In the genomic region with DNA sequence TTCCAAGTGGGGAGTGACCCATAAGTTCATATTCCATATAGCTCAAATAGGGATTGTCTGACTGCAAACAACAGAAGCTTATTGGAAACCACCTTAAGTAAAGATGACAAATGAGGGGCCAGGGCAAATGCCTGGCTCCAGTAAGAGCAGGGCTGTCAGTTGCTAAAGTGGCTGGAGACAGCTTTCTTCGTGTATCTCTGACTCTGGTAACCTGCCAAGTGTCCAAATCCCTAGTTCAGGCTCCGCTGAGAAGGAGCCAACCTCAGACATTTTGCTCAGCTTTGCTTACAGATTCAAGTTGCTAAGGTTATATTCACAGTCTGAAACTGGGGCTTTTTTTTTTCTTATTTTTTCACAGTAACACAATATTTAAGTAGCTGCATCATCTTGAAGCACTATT, we compare ENCODE assay signal across 13 mouse cellular contexts. TPM values are rescaled to one million over a fixed set of nuclear protein-coding genes. Genes with fewer than 3 reads are reported as not detected.
"Had no signal": no experiment of that assay in that cellular context is flagged by ENCODE, and none has a peak within 500 bp of the region (broad histone marks: within the 10 kb centered on the region; RNA-seq: fewer than 3 reads in every experiment).

No protein-coding gene starts in this region.

- H3K4me3 ChIP-seq: layer of hippocampus, adult 2 months; limb, embryonic 13.5 days; midbrain, embryonic 10.5 days; myocyte; neural tube, embryonic 15.5 days had no signal

- H3K27me3 ChIP-seq: limb, embryonic 13.5 days; neural tube, embryonic 15.5 days had no signal

- DNase-seq: kidney, adult 18-20 months; kidney, postnatal 10 days; kidney, postnatal 4 days; midbrain, embryonic 14.5 days; right cerebral cortex, adult 18-20 months; right cerebral cortex, postnatal 25 days; thymus, postnatal 14 days had no signal

- H3K9me3 ChIP-seq: limb, embryonic 13.5 days; midbrain, embryonic 10.5 days; neural tube, embryonic 15.5 days had no signal

- H3K36me3 ChIP-seq: limb, embryonic 13.5 days; midbrain, embryonic 10.5 days; neural tube, embryonic 15.5 days had no signal

- H3K9ac ChIP-seq: limb, embryonic 13.5 days; liver, embryonic 14.5 days; neural tube, embryonic 15.5 days had no signal

- H3K4me2 ChIP-seq: limb, embryonic 13.5 days; neural tube, embryonic 15.5 days had no signal

- H3K27ac ChIP-seq: layer of hippocampus, adult 2 months; limb, embryonic 13.5 days; liver, embryonic 14.5 days; midbrain, embryonic 10.5 days; neural tube, embryonic 15.5 days had no signal

RNA-seq across cellular contexts. Expression of a gene that starts 12.7 kb away (rescaled TPM):
- polyA plus RNA-seq: myocyte had no signal
